Mouse (Mus musculus) thymus, postnatal 4 days (tissue): ENCODE results near the gene Parvg.

ENCODE experiments used
- DNase-seq: peaks from one replicate; pipeline ENCODE4 v3.0.0; 2021

Parvg gene

GRCm38 (mm10) chr15:84351915-84352844 lies 28.4 kb downstream of the Parvg start:
- DNase-seq = no peak

GRCm38 (mm10) chr15:84355081-84355480 lies 31.3 kb downstream of the Parvg start:
- DNase-seq = peak; percentile 50

- DNase-seq = no peak
Measured at GRCm38 (mm10) chr15:84364746-84365145, 40.9 kb downstream of the Parvg start.

DNA sequence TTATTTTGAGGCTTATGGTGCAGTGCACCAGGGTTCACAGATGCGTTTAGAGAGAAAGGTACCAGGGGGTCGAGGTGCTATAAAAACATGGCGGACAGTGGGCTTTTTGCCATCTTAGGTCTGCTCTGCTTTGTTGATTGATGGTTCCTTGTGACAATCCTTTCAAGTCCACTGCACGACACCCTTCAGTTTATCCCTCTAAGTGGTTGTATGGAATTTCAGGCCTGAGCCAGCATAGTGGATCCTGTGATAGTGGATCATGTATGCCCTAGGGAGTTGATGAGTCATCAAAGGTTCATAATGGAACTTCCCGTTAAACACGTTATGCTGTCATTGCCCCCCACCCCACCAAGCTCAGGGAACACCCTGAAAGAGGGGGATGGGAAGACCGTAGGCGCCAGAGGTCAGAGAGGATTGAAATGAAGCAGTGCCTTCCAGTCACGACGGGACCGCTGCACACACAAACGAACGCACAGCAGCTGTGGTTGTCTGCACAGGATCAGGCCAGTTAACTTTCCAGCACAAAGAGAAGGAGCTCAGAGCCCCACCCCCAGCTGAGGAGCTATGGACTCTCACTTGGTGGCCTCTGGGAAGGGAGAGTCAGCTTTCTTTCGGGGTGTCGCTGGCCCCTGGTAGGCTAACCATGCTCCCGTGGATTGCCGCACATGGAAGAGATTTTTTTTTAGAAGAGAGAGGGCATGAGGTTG lies 42.0 kb downstream of the Parvg start:
- no peak for DNase-seq

DNA sequence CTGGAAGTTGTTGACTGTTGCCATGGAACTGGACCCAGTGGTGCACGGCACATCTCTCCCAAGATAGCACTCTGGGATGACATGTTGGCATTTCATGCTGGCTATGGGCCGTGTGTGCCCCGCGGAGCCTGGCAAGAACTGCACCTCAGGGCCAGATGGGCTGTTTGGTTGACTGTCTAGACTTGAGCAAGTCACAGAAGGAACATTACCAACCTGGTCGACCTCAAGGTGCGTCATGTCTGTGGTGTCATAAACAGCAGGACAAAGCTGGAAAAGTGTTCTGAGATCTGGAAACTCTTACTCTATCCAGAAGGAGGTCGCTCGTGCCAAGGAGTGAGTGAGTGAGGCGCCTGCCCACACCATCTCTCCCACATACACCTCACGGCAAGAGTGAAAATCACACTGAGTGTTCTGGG lies 42.8 kb downstream of the Parvg start:
- DNase-seq = no peak

DNA sequence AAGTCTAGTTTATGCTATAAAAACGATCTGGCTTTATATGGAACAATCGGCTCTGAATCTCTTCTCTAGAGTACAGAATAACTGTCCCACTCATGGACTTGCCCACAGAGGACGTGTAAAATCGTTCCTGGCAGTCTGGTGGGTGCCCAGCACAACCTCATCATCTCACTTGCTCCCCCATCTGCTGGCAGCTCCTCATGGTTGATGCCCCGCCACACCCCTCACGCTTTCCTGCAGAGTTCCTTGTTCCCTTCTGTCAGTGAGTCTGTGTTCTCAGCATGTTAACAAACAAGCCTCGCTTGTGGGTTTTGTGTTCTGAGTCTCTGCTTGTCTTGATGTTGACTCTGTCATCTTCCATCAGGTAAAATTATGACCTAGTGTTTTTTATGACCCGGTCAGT lies 43.6 kb downstream of the Parvg start:
- DNase-seq = no peak

DNA sequence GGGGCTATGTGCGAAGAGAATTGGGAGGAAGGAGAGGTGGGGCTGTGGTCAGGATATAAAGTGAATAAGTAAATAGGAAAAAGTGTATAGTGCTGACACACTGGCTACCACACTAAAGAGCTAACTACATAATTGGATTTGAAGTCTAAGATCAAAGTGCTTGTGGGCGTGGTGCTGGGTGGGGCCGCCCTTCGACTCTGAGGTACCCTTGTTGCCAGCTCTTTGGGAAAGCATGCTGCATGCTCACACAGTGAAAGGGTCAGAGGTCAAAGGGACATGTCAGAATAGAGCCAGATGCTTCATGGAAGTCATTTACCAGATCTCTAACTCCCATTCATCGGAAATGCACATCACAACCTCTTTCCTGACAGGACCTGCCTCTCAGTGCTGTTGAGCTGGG lies 49.0 kb downstream of the Parvg start:
- no peak for DNase-seq

- no peak for DNase-seq
Measured at GRCm38 (mm10) chr15:84378734-84379133, 54.9 kb downstream of the Parvg start.

- no peak for DNase-seq
Measured at GRCm38 (mm10) chr15:84380181-84380580, 56.4 kb downstream of the Parvg start.

DNA sequence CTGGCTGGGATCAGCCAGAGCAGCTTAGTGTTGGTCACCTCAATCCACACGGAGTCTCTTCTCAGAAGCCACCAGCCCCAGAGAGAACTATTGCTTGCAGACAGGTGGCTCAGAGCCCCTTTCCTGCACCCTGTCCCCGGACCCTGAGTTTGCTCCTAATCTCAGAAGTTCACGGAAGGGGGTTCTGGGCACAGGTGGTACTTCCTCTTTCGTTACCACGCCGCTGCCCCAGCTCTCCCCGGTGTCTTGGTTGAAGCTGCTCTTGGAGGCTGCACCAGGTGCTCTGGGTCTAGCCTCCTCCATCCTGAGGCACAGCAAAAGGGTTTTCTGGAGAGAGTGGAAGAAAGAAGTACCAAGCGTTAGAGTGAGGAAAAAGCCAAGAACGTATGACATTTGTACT lies 60.2 kb downstream of the Parvg start:
- peak; percentile 71 for DNase-seq

DNA sequence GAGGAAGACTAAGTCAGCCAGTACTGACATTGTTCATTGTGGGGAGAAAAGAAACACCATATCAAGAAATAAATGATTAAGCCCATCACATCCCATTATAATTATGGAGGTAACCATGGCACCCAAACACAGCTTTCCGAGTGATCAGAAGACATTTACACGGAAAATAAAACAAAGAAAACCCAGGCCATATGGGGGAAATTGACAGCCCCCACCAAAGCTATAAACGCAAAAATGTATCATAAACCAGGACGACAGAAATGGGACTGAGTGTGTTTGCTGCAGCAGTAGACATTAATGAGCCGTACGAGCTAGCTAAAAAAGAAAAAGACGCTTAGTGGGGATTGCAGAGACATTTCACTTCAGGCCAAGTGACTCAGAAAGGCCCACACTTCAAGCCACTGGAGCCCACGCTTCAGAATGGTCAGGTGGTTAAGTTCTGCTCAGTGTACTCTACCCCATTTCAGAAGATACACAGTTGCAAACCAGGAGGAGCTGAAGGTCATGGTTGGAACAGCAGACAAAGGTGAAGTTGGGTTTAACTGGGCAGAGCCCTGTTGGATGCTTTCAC lies 62.3 kb downstream of the Parvg start:
- no peak for DNase-seq

DNA sequence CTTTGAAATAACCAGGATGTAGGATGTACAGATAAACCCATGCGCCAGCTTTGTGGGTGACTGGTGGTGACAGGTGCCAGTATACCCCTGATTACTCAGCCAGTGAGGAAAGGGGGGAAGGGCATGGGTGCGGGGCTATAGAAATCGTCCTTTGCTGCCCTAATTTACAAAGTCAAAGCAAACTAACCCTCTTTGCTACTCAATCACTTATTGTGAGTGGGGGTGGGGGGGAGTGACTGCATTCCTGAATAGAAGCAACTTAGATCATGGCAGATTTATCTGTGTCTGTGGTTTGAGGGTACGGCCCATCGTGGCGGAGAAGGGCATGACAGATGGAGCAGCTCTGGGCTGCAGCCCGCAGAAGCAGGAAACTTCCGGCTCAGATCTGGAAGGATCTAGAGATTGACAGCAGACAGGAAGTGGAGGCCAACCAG lies 64.9 kb downstream of the Parvg start:
- peak; percentile 65 for DNase-seq

DNA sequence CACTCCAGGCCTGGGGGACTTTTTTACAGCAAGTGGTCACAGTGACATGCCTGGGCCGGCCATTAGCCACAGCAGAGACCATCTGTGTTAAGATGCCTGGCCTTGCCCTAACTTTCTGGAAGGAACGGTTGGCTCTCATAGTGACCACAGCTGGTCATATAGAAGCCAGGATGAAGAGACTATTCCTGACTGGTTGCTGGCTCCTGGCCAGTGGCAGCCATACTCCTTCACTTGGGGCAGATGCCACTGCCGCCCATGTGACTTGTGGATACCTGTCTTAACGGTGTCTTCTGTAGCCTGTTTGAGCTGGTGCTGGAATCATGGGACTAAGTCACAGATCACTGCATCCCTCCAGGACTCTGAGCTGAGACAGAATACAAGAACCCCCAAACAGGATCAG lies 68.3 kb downstream of the Parvg start:
- no peak for DNase-seq
